Mouse (Mus musculus): ENCODE measurements around the gene Fxr2. TPM values are rescaled to one million over a fixed set of nuclear protein-coding genes. Genes with fewer than 3 reads are reported as not detected.

Gene Fxr2
- total and polyA plus RNA-seq, 2 experiments = 18.1 to 33.9 TPM

DNA sequence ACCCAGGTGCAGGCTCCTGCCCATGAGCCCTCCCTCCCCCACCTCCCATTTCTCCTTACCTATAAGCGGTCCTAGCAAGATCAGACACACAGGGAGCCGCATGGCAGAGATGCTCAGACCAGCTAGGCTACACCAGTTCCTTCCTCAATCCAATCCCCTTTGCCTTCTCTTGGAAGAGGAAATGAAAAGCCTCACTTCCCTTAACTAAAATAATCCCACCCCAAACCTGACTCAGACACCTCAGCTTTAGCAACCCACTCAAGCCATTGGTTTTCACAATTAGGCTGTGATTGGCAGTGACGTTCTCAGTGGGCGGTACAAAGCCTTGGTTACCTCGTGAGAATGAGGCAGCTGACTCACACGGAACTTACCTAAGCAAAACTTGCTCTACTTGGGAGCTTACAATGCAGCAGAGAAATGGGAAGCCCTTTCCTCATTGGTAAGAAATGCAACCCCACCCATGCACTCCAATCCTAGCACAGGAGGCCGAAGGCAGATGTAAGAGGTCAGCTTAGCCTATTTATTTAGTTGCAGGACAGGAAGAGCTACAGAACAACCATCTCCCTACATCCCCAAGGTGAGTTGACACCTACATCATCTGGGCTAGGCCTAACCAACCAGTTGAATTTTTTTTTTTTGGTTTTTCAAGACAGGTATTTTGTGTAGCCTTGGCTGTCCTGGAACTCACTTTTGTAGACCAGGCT is 33.3 kb downstream of the Fxr2 start, which contains the start of gene Cd68:
TSS of gene Cd68 (minus strand) at position 193 of the 704 bp plus-strand sequence.
- DNase-seq (ENCODE audit: extremely low read depth, low read depth, low spot score) = peak; percentile 64
- H3K4me1 ChIP-seq (ENCODE audit: control insufficient read depth, insufficient read depth, low read length) = peaks cover 16% of the 10 kb centered on the region

DNA sequence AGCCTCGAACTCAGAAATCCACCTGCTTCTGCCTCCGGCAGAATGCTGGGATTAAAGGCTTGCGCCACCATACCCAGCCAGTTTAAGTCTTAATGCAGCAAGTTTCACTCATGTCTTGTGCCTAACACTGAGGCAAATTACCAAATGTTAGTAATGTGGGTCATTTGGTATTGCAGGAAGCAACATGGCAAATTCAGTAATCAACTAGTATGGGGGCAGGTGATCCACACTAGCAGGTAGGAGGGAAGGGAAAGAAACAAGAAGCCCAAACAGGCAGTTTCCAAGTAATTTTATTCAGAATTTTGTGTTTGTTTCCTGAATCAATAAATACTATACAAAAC is 33.8 kb downstream of the Fxr2 start:
- TF ChIP-seq CTCF (IDR thresholded peaks at IDR 0.05; ENCODE audit: low read depth, low read length) (no peak), POLR2A (IDR thresholded peaks at IDR 0.05; ENCODE audit: extremely low read depth, insufficient read depth, low read length) (no peak)
- no peaks in the 10 kb centered on the region for H3K27me3 ChIP-seq (ENCODE audit: control insufficient read depth, insufficient read depth, low read length)
- peaks cover 35% of the 10 kb centered on the region for H3K36me3 ChIP-seq (ENCODE audit: control insufficient read depth, insufficient read depth, low read length)
- no peak overlapping the region for H3K9ac ChIP-seq (ENCODE audit: low read depth, low read length)
- DNase-seq (ENCODE audit: extremely low read depth, low read depth, low spot score) = no peak
- no peak overlapping the region for H3K27ac ChIP-seq (replicated peaks; ENCODE audit: insufficient read depth, low read depth, low read length)
- H3K4me1 ChIP-seq (ENCODE audit: control insufficient read depth, insufficient read depth, low read length) = peaks cover 11% of the 10 kb centered on the region
- 89% methylated on average over 3 of the region's 3 CpGs for WGBS
- H3K79me2 ChIP-seq (ENCODE audit: control insufficient read depth, insufficient read depth, low read length) = peaks cover 6% of the 10 kb centered on the region; the same call in 1 of the 2 replicates
- H3K4me3 ChIP-seq (ENCODE audit: insufficient read depth, low read depth, low read length) = no peak overlapping the region

More for the DNA sequence above, 33.3 kb downstream of the Fxr2 start, which contains the start of gene Cd68:
- H3K36me3 ChIP-seq (ENCODE audit: control insufficient read depth, insufficient read depth, low read length) = peaks cover 35% of the 10 kb centered on the region
- peaks cover 4% of the 10 kb centered on the region; the same call in 1 of the 2 replicates for H3K79me2 ChIP-seq (ENCODE audit: control insufficient read depth, insufficient read depth, low read length)
- H3K27ac ChIP-seq (replicated peaks; ENCODE audit: insufficient read depth, low read depth, low read length) = peak within 1 kb of the TSS; percentile 10; the same call in 1 of the 2 replicates
- 49% methylated on average over 7 of the region's 7 CpGs for WGBS
- peak within 1 kb of the TSS; percentile 23 for H3K4me3 ChIP-seq (ENCODE audit: insufficient read depth, low read depth, low read length)
- H3K27me3 ChIP-seq (ENCODE audit: control insufficient read depth, insufficient read depth, low read length) = no peaks in the 10 kb centered on the region
- peak within 1 kb of the TSS; percentile 16 for H3K9ac ChIP-seq (ENCODE audit: low read depth, low read length)
- TF ChIP-seq CTCF (IDR thresholded peaks at IDR 0.05; ENCODE audit: low read depth, low read length) (no peak), POLR2A (IDR thresholded peaks at IDR 0.05; ENCODE audit: extremely low read depth, insufficient read depth, low read length) (no peak)

GRCm38 (mm10) chr11:69670786-69671725 is 38.3 kb downstream of the Fxr2 start:
- no peak for TF ChIP-seq CTCF (IDR thresholded peaks at IDR 0.05; ENCODE audit: low read depth, low read length)
- peak; percentile 70 for TF ChIP-seq POLR2A (IDR thresholded peaks at IDR 0.05; ENCODE audit: extremely low read depth, insufficient read depth, low read length)
- Histone ChIP-seq H3K4me3 (ENCODE audit: insufficient read depth, low read depth, low read length) (peak overlapping the region; percentile 98), H3K27me3 (ENCODE audit: control insufficient read depth, insufficient read depth, low read length) (no peaks in the 10 kb centered on the region), H3K36me3 (ENCODE audit: control insufficient read depth, insufficient read depth, low read length) (peaks cover 49% of the 10 kb centered on the region), H3K27ac (replicated peaks; ENCODE audit: insufficient read depth, low read depth, low read length) (peak overlapping the region; percentile 95), H3K9ac (ENCODE audit: low read depth, low read length) (peak overlapping the region; percentile 99), H3K4me1 (ENCODE audit: control insufficient read depth, insufficient read depth, low read length) (peaks cover 9% of the 10 kb centered on the region), H3K79me2 (ENCODE audit: control insufficient read depth, insufficient read depth, low read length) (peaks cover 10% of the 10 kb centered on the region; the same call in 1 of the 2 replicates)
- DNase-seq (ENCODE audit: extremely low read depth, low read depth, low spot score) = peak; percentile 81
- under 1% methylated on average over 59 of the region's 61 CpGs for WGBS

DNA sequence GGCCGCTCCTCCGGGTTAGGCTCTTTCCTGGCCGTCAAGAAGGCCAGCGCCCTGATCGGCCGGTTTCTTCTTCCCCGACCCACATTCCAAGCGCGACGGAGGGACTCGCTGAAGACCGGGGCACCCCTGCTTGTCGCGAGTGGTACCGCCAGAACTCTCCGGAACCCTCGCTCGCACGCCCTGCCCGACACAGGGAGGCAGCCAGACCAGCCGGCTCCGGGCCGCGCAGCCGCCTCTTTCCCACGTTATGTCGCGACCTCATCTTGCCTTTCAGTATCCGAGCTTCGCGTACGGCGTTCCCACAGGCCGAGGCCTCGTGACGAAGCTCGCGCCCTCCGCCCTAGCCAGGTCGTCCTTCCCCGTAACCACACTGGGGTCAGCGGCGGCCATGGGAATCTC is 38.9 kb downstream of the Fxr2 start:
- Histone ChIP-seq H3K9ac (ENCODE audit: low read depth, low read length) (peak overlapping the region; percentile 99), H3K4me3 (ENCODE audit: insufficient read depth, low read depth, low read length) (peak overlapping the region; percentile 98), H3K27me3 (ENCODE audit: control insufficient read depth, insufficient read depth, low read length) (no peaks in the 10 kb centered on the region), H3K36me3 (ENCODE audit: control insufficient read depth, insufficient read depth, low read length) (peaks cover 53% of the 10 kb centered on the region), H3K79me2 (ENCODE audit: control insufficient read depth, insufficient read depth, low read length) (peaks cover 13% of the 10 kb centered on the region; the same call in 1 of the 2 replicates), H3K27ac (replicated peaks; ENCODE audit: insufficient read depth, low read depth, low read length) (peak overlapping the region; percentile 95), H3K4me1 (ENCODE audit: control insufficient read depth, insufficient read depth, low read length) (peaks cover 9% of the 10 kb centered on the region)
- under 1% methylated on average over 43 of the region's 43 CpGs for WGBS
- no peak for DNase-seq (ENCODE audit: extremely low read depth, low read depth, low spot score)
- no peak for TF ChIP-seq POLR2A (IDR thresholded peaks at IDR 0.05; ENCODE audit: extremely low read depth, insufficient read depth, low read length)
- no peak for TF ChIP-seq CTCF (IDR thresholded peaks at IDR 0.05; ENCODE audit: low read depth, low read length)

GRCm38 (mm10) chr11:69672211-69672706 is 39.5 kb downstream of the Fxr2 start, which contains the start of gene Eif4a1:
Gene Eif4a1 (minus strand): TSS chr11:69672423.
- Histone ChIP-seq H3K27me3 (ENCODE audit: control insufficient read depth, insufficient read depth, low read length) (no peaks in the 10 kb centered on the region), H3K4me3 (ENCODE audit: insufficient read depth, low read depth, low read length) (peak within 1 kb of the TSS; percentile 98), H3K9ac (ENCODE audit: low read depth, low read length) (peak within 1 kb of the TSS; percentile 99), H3K79me2 (ENCODE audit: control insufficient read depth, insufficient read depth, low read length) (peaks cover 13% of the 10 kb centered on the region; the same call in 1 of the 2 replicates), H3K36me3 (ENCODE audit: control insufficient read depth, insufficient read depth, low read length) (peaks cover 55% of the 10 kb centered on the region), H3K27ac (replicated peaks; ENCODE audit: insufficient read depth, low read depth, low read length) (peak within 1 kb of the TSS; percentile 95), H3K4me1 (ENCODE audit: control insufficient read depth, insufficient read depth, low read length) (peaks cover 9% of the 10 kb centered on the region)
- peak; percentile 99 for DNase-seq (ENCODE audit: extremely low read depth, low read depth, low spot score)
- WGBS = under 1% methylated on average over 36 of the region's 36 CpGs
- TF ChIP-seq POLR2A (IDR thresholded peaks at IDR 0.05; ENCODE audit: extremely low read depth, insufficient read depth, low read length) = peak; percentile 90; the same call in 1 of the 2 replicates
- TF ChIP-seq CTCF (IDR thresholded peaks at IDR 0.05; ENCODE audit: low read depth, low read length) = no peak
